Mouse (Mus musculus) megakaryocyte, embryonic 14.5 days (primary cell): ENCODE results near the gene Esyt3. TPM values are rescaled to one million over a fixed set of nuclear protein-coding genes. Genes with fewer than 3 reads are reported as not detected.

Source experiments
- H3K27me3 ChIP-seq: replicated peaks from 2 replicates; pipeline ENCODE3; 2012; ENCODE audit warnings: inconsistent platforms
- H3K36me3 ChIP-seq: replicated peaks from 2 replicates; pipeline ENCODE3; 2012; ENCODE audit warnings: low read length, inconsistent platforms, mixed read lengths
- H3K4me1 ChIP-seq: 2 replicates; pipeline ENCODE4 v1.6.1; 2012; ENCODE audit warnings: inconsistent platforms
- H3K4me3 ChIP-seq: replicated peaks from 2 replicates; pipeline ENCODE3; 2012; ENCODE audit warnings: moderate library complexity, mild to moderate bottlenecking, inconsistent platforms
- H3K9me3 ChIP-seq: 2 replicates; pipeline ENCODE4 v1.6.1; 2012; ENCODE audit warnings: inconsistent platforms
- FLI1 ChIP-seq: IDR thresholded peaks from 2 replicates; pipeline ENCODE4 v1.6.1; 2012; ENCODE audit warnings: low read length, inconsistent platforms, mixed read lengths
- GATA1 ChIP-seq: IDR thresholded peaks from 3 replicates; pipeline ENCODE4 v1.6.1; 2012; ENCODE audit warnings: mixed read lengths, low read length, inconsistent platforms, borderline replicate concordance
- polyA plus RNA-seq: library from polyadenylated mRNA; stranded (reverse); fragments of >175 nt; gene quantifications from 2 replicates; pipeline ENCODE4 v1.2.3, GENCODE M21; 2012; ENCODE audit warnings: low replicate concordance; ENCODE audit not compliant: insufficient read depth

The Esyt3 gene
- polyA plus RNA-seq: not detected in 2 replicates

GRCm38 (mm10) chr9:99357921-99358692 is at the start of gene Esyt3:
TSS of gene Esyt3 (minus strand) at chr9:99358557.
- Histone ChIP-seq H3K4me3 (peak within 1 kb of the TSS; percentile 83), H3K4me1 (peaks cover 17% of the 10 kb centered on the region), H3K9me3 (peaks cover 11% of the 10 kb centered on the region; the same call in 1 of the 2 replicates), H3K36me3 (no peaks in the 10 kb centered on the region), H3K27me3 (peaks cover 87% of the 10 kb centered on the region)
- no peak for TF ChIP-seq GATA1
- no peak for TF ChIP-seq FLI1

- TF ChIP-seq FLI1: no peak
- TF ChIP-seq GATA1: no peak
- H3K9me3 ChIP-seq: no peaks in the 10 kb centered on the region
- H3K36me3 ChIP-seq: no peaks in the 10 kb centered on the region
- H3K4me1 ChIP-seq: no peaks in the 10 kb centered on the region; the same call in 1 of the 2 replicates
- no peak overlapping the region for H3K4me3 ChIP-seq
- H3K27me3 ChIP-seq: peaks cover 24% of the 10 kb centered on the region
These were observed 43.1 kb upstream of the Esyt3 start for GRCm38 (mm10) chr9:99401288-99401974.

- no peaks in the 10 kb centered on the region; the same call in 1 of the 2 replicates for H3K4me1 ChIP-seq
- TF ChIP-seq GATA1 (no peak), FLI1 (no peak)
- H3K9me3 ChIP-seq: no peaks in the 10 kb centered on the region
- no peak overlapping the region for H3K4me3 ChIP-seq
- H3K36me3 ChIP-seq: no peaks in the 10 kb centered on the region
- peaks cover 29% of the 10 kb centered on the region for H3K27me3 ChIP-seq
These were observed 42.4 kb upstream of the Esyt3 start for GRCm38 (mm10) chr9:99400781-99401180.

GRCm38 (mm10) chr9:99397056-99397815 is 38.9 kb upstream of the Esyt3 start:
- H3K4me3 ChIP-seq: no peak overlapping the region
- no peaks in the 10 kb centered on the region; the same call in 1 of the 2 replicates for H3K4me1 ChIP-seq
- H3K27me3 ChIP-seq: peaks cover 45% of the 10 kb centered on the region
- H3K9me3 ChIP-seq: no peaks in the 10 kb centered on the region
- no peaks in the 10 kb centered on the region for H3K36me3 ChIP-seq
- TF ChIP-seq FLI1: no peak
- no peak for TF ChIP-seq GATA1

GRCm38 (mm10) chr9:99394366-99394765 is 36.0 kb upstream of the Esyt3 start:
- TF ChIP-seq FLI1 (no peak), GATA1 (no peak)
- peaks cover 48% of the 10 kb centered on the region for H3K27me3 ChIP-seq
- H3K4me1 ChIP-seq: no peaks in the 10 kb centered on the region
- H3K9me3 ChIP-seq: no peaks in the 10 kb centered on the region
- no peak overlapping the region for H3K4me3 ChIP-seq
- H3K36me3 ChIP-seq: no peaks in the 10 kb centered on the region

GRCm38 (mm10) chr9:99393146-99393545 is 34.8 kb upstream of the Esyt3 start:
- TF ChIP-seq FLI1 (no peak), GATA1 (no peak)
- Histone ChIP-seq H3K36me3 (no peaks in the 10 kb centered on the region), H3K4me3 (no peak overlapping the region), H3K4me1 (no peaks in the 10 kb centered on the region), H3K9me3 (no peaks in the 10 kb centered on the region), H3K27me3 (peaks cover 54% of the 10 kb centered on the region)

GRCm38 (mm10) chr9:99391557-99391956 is 33.2 kb upstream of the Esyt3 start:
- Histone ChIP-seq H3K4me3 (no peak overlapping the region), H3K27me3 (peaks cover 56% of the 10 kb centered on the region), H3K9me3 (no peaks in the 10 kb centered on the region), H3K36me3 (no peaks in the 10 kb centered on the region), H3K4me1 (no peaks in the 10 kb centered on the region)
- no peak for TF ChIP-seq FLI1
- no peak for TF ChIP-seq GATA1

- Histone ChIP-seq H3K4me1 (no peaks in the 10 kb centered on the region), H3K9me3 (no peaks in the 10 kb centered on the region), H3K36me3 (no peaks in the 10 kb centered on the region), H3K27me3 (peaks cover 56% of the 10 kb centered on the region), H3K4me3 (no peak overlapping the region)
- TF ChIP-seq FLI1 (no peak), GATA1 (no peak)
These were observed 32.4 kb upstream of the Esyt3 start for GRCm38 (mm10) chr9:99390716-99391115.

- no peaks in the 10 kb centered on the region for H3K4me1 ChIP-seq
- TF ChIP-seq FLI1: no peak
- TF ChIP-seq GATA1: no peak
- H3K36me3 ChIP-seq: no peaks in the 10 kb centered on the region
- H3K9me3 ChIP-seq: no peaks in the 10 kb centered on the region
- no peak overlapping the region for H3K4me3 ChIP-seq
- H3K27me3 ChIP-seq: peaks cover 57% of the 10 kb centered on the region
These were observed 31.8 kb upstream of the Esyt3 start for GRCm38 (mm10) chr9:99390201-99390600.
